Mouse (Mus musculus) CH12.LX (cell line): ENCODE measurements around the gene Fam221a. TPM values are rescaled to one million over a fixed set of nuclear protein-coding genes. Genes with fewer than 3 reads are reported as not detected.

Source experiments
- DNase-seq: peaks from one replicate; pipeline ENCODE4 v3.0.0-alpha.2; 2013; ENCODE audit errors: extremely low read depth
- H3K27ac ChIP-seq: 2 replicates; pipeline ENCODE4 v1.5.1; 2012; ENCODE audit warnings: low read depth, mild to moderate bottlenecking, control low read depth, moderate library complexity; ENCODE audit not compliant: insufficient read depth
- H3K27me3 ChIP-seq: replicated peaks from 2 replicates; pipeline ENCODE3; 2012; ENCODE audit warnings: inconsistent platforms
- H3K36me3 ChIP-seq, 2 experiments: replicated peaks in 1 of 2; 2 replicates each; pipeline versions ENCODE3 to v1.6.1; 2012; ENCODE audit warnings: inconsistent platforms in 1 of 2, low read length in 1 of 2, mild to moderate bottlenecking in 1 of 2, mixed read lengths in 1 of 2, moderate library complexity in 1 of 2; ENCODE audit not compliant: control insufficient read depth in 1 of 2, insufficient read depth in 1 of 2
- H3K4me1 ChIP-seq, 2 experiments: 2 replicates each; pipeline ENCODE4 v1.6.1; 2012; ENCODE audit warnings: inconsistent platforms in 1 of 2, moderate library complexity in 1 of 2; ENCODE audit not compliant: insufficient read depth in 2 of 2, control insufficient read depth in 1 of 2
- H3K4me2 ChIP-seq: 2 replicates; pipeline ENCODE4 v1.6.1; 2012; ENCODE audit warnings: low read depth, mild to moderate bottlenecking, control low read depth; ENCODE audit not compliant: poor library complexity, insufficient read depth, severe bottlenecking
- H3K4me3 ChIP-seq, 3 experiments: fragments of 150-350 bp in 1 of 3; sonication (generic) in 1 of 3; replicated peaks in 1 of 3; 2 replicates each; pipeline versions ENCODE3 to v1.5.1; 2011 to 2012; ENCODE audit warnings: low read depth in 2 of 3, low read length in 2 of 3, mild to moderate bottlenecking in 2 of 3, moderate library complexity in 2 of 3, control low read depth in 1 of 3, improper control_type of control experiment in 1 of 3, inconsistent platforms in 1 of 3, mixed read lengths in 1 of 3; ENCODE audit not compliant: poor library complexity in 1 of 3
- H3K79me2 ChIP-seq: replicated peaks from 2 replicates; pipeline ENCODE4 v1.6.1; 2012; ENCODE audit warnings: mild to moderate bottlenecking, moderate library complexity; ENCODE audit not compliant: control insufficient read depth, poor library complexity, insufficient read depth, severe bottlenecking; ENCODE audit errors: extremely low read depth
- H3K9ac ChIP-seq: 2 replicates; pipeline ENCODE4 v1.6.1; 2012; ENCODE audit warnings: low read depth, mild to moderate bottlenecking, control low read depth, moderate library complexity; ENCODE audit not compliant: insufficient read depth
- H3K9me3 ChIP-seq: replicated peaks from 2 replicates; pipeline ENCODE3; 2012; ENCODE audit warnings: low read length, inconsistent platforms, mixed read lengths
- BHLHE40 ChIP-seq: IDR thresholded peaks from 2 replicates; pipeline ENCODE4 v1.6.1; 2011; ENCODE audit warnings: mild to moderate bottlenecking, low read depth, low read length, improper control_type of control experiment
- CHD1 ChIP-seq: IDR thresholded peaks from 2 replicates; pipeline ENCODE4 v1.6.1; 2012; ENCODE audit warnings: low read depth, low read length, improper control_type of control experiment, inconsistent platforms
- CTCF ChIP-seq, 2 experiments: IDR thresholded peaks in 1 of 2; conservative IDR thresholded peaks in 1 of 2; 2 replicates each; pipeline ENCODE4 v1.5.1; 2011 to 2012; ENCODE audit warnings: low read depth in 2 of 2, low read length in 2 of 2, improper control_type of control experiment in 1 of 2, inconsistent platforms in 1 of 2, mild to moderate bottlenecking in 1 of 2, moderate library complexity in 1 of 2
- ELF1 ChIP-seq: IDR thresholded peaks from 2 replicates; pipeline ENCODE4 v1.6.1; 2014; ENCODE audit warnings: low read depth, mild to moderate bottlenecking, inconsistent platforms, low read length, improper control_type of control experiment
- EP300 ChIP-seq: IDR thresholded peaks from 2 replicates; pipeline ENCODE4 v1.6.1; 2011; ENCODE audit warnings: low read length, improper control_type of control experiment
- ETS1 ChIP-seq: conservative IDR thresholded peaks from 2 replicates; pipeline ENCODE4 v1.6.1; 2012; ENCODE audit warnings: low read depth, mild to moderate bottlenecking, inconsistent platforms, low read length, improper control_type of control experiment, moderate library complexity
- GABPA ChIP-seq: IDR thresholded peaks from 2 replicates; pipeline ENCODE4 v1.6.1; 2012; ENCODE audit warnings: low read depth, low read length, improper control_type of control experiment, inconsistent platforms; ENCODE audit not compliant: insufficient replicate concordance
- IRF4 ChIP-seq: IDR thresholded peaks from 2 replicates; pipeline ENCODE4 v1.6.1; 2014; ENCODE audit warnings: low read depth, mild to moderate bottlenecking, inconsistent platforms, low read length, improper control_type of control experiment
- JUND ChIP-seq: conservative IDR thresholded peaks from 2 replicates; pipeline ENCODE4 v1.6.1; 2011; ENCODE audit warnings: low read depth, low read length, improper control_type of control experiment
- KAT2A ChIP-seq: IDR thresholded peaks from 2 replicates; pipeline ENCODE4 v1.6.1; 2012; ENCODE audit warnings: low read length, improper control_type of control experiment, inconsistent platforms; ENCODE audit not compliant: insufficient replicate concordance
- MAFK ChIP-seq: IDR thresholded peaks from 2 replicates; pipeline ENCODE4 v1.6.1; 2011; ENCODE audit warnings: low read length, improper control_type of control experiment; ENCODE audit not compliant: insufficient replicate concordance
- MAX ChIP-seq: IDR thresholded peaks from 2 replicates; pipeline ENCODE4 v1.6.1; 2011; ENCODE audit warnings: low read length, improper control_type of control experiment
- MEF2A ChIP-seq: IDR thresholded peaks from 2 replicates; pipeline ENCODE4 v1.6.1; 2014; ENCODE audit warnings: low read depth, mild to moderate bottlenecking, inconsistent platforms, low read length, improper control_type of control experiment, borderline replicate concordance
- MYC ChIP-seq: IDR thresholded peaks from 2 replicates; pipeline ENCODE4 v1.6.1; 2011; ENCODE audit warnings: low read depth, mild to moderate bottlenecking, improper control_type of control experiment, low read length
- NELFE ChIP-seq: IDR thresholded peaks from 2 replicates; pipeline ENCODE4 v1.6.1; 2011; ENCODE audit warnings: low read depth, low read length, improper control_type of control experiment
- NRF1 ChIP-seq: IDR thresholded peaks from 2 replicates; pipeline ENCODE4 v1.6.1; 2014; ENCODE audit warnings: low read depth, mild to moderate bottlenecking, inconsistent platforms, low read length, improper control_type of control experiment, moderate library complexity
- PAX5 ChIP-seq: IDR thresholded peaks from 2 replicates; pipeline ENCODE4 v1.6.1; 2012; ENCODE audit warnings: low read length, inconsistent platforms, mixed read lengths
- POLR2A ChIP-seq: IDR thresholded peaks from 2 replicates; pipeline ENCODE4 v1.6.1; 2011; ENCODE audit warnings: low read depth, mild to moderate bottlenecking, improper control_type of control experiment, low read length
- POLR2AphosphoS2 ChIP-seq: IDR thresholded peaks from 2 replicates; pipeline ENCODE4 v1.6.1; 2011; ENCODE audit warnings: low read depth, low read length, improper control_type of control experiment
- RAD21 ChIP-seq: IDR thresholded peaks from 2 replicates; pipeline ENCODE4 v1.6.1; 2011; ENCODE audit warnings: low read depth, mild to moderate bottlenecking, low read length, improper control_type of control experiment, moderate library complexity
- RCOR1 ChIP-seq: conservative IDR thresholded peaks from 2 replicates; pipeline ENCODE4 v1.6.1; 2012; ENCODE audit warnings: low read depth, mild to moderate bottlenecking, inconsistent platforms, low read length, improper control_type of control experiment
- TBP ChIP-seq: conservative IDR thresholded peaks from 2 replicates; pipeline ENCODE4 v1.6.1; 2011; ENCODE audit warnings: low read depth, low read length, improper control_type of control experiment
- UBTF ChIP-seq: IDR thresholded peaks from 2 replicates; pipeline ENCODE4 v1.6.1; 2012; ENCODE audit warnings: low read depth, mild to moderate bottlenecking, inconsistent platforms, low read length, improper control_type of control experiment, moderate library complexity
- USF2 ChIP-seq: conservative IDR thresholded peaks from 2 replicates; pipeline ENCODE4 v1.6.1; 2011; ENCODE audit warnings: low read depth, low read length, improper control_type of control experiment
- ZC3H11A ChIP-seq: IDR thresholded peaks from 2 replicates; pipeline ENCODE4 v1.6.1; 2012; ENCODE audit warnings: low read depth, mild to moderate bottlenecking, inconsistent platforms, low read length, improper control_type of control experiment
- ZKSCAN1 ChIP-seq: IDR thresholded peaks from 2 replicates; pipeline ENCODE4 v1.6.1; 2012; ENCODE audit warnings: low read depth, inconsistent platforms, low read length, improper control_type of control experiment, borderline replicate concordance
- ZMIZ1 ChIP-seq: IDR thresholded peaks from 2 replicates; pipeline ENCODE4 v1.6.1; 2012; ENCODE audit warnings: low read depth, mild to moderate bottlenecking, inconsistent platforms, low read length, improper control_type of control experiment
- ZNF384 ChIP-seq: IDR thresholded peaks from 2 replicates; pipeline ENCODE4 v1.6.1; 2012; ENCODE audit warnings: low read depth, low read length, improper control_type of control experiment, inconsistent platforms
- dilution Hi-C: fragments of 300-500 bp; cut with MboI; formaldehyde crosslinking; loops from 2 replicates; pipeline ENCODE4 v1.14.3; 2020; ENCODE audit warnings: low sequenced_read_pairs; ENCODE audit not compliant: extremely low pct_unique_long_range_greater_than_20kb, extremely low pct_ligation_motif_present
- in situ Hi-C: fragments of 300-500 bp; cut with MboI; formaldehyde crosslinking; loops from 3 replicates; pipeline ENCODE4 v1.14.3; 2019; ENCODE audit warnings: low sequenced_read_pairs, low pct_ligation_motif_present, low pct_unique_long_range_greater_than_20kb, mixed read lengths
- polyA plus RNA-seq: library from polyadenylated mRNA; unstranded; fragments of >175 nt; gene quantifications from 2 replicates; pipeline ENCODE4 v1.2.1, GENCODE M21; 2012; ENCODE audit warnings: low read depth; ENCODE audit not compliant: insufficient read length
- total RNA-seq, 2 experiments: library from RNA; depleted of rRNA; stranded (reverse); fragments of 300-350 nt in 1 of 2; fragments of >200 nt in 1 of 2; gene quantifications; 2 replicates each; pipeline ENCODE4 v1.2.3; 2012 to 2014

Gene Fam221a
- total RNA-seq (2012; rRNA removed) (not detected in 2 replicates), total RNA-seq (2014; rRNA removed) (not detected in 2 replicates), polyA plus RNA-seq (not detected in 2 replicates)

- dilution Hi-C loops: no loop called here
- TF ChIP-seq USF2 (no peak), MAX (0 out of 2 replicates have a peak, but pooled peaks have one; percentile 37), NRF1 (peak; percentile 38)
- H3K27ac ChIP-seq: no peak within 1 kb of the TSS
These were observed at the start of gene Fam221a for GRCm38 (mm10) chr6:49367159-49368054. Gene Fam221a, plus strand, starts transcription at chr6:49367739.

DNA sequence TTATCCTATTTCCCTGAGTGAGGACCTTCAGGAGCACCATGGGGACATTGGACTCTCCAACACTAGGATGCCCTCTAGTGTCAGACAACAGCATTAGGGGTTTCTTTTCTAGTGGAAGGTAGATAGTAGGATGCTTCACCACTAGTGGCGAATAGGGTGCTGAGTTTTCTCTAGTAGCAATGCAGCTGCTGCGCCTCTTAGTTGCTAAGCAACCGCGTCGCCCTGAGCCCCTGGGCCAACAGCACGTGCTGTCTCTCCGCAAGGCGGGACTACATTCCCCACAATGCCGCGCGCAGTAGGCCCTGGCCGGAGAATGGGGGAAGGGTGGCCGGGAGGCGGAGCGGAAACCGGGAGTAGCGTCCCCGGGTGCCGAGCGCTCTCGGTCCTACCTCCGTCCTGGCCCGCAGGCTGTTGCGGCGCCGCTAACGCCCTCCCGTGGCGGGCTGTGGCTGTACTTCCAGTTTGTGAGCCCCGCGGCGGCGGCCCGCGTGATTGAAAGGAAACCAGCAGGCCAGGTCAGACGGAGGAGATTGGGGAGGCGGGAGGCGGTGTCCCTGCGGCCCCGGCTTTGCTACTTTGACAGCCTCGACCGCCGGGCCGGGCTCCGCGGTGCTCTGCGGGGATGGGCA is 48.5 kb upstream of the Fam221a start, which contains the start of gene Ccdc126:
Gene Ccdc126, plus strand, starts transcription at position 309 of the 629 bp plus-strand sequence.
- no peaks in the 10 kb centered on the region for H3K36me3 ChIP-seq
- H3K4me1 ChIP-seq: peaks cover 0 to 17% of the 10 kb centered on the region in 2 experiments; a peak in 2 of 4 replicates
- peak; percentile 99 for DNase-seq
- in situ Hi-C loops: no loop called here
- dilution Hi-C loops: no loop called here
- peaks cover 1% of the 10 kb centered on the region for H3K27me3 ChIP-seq
- no peaks in the 10 kb centered on the region for H3K79me2 ChIP-seq
- peak within 1 kb of the TSS; percentile 75 to 78 (median 78) for H3K4me3 ChIP-seq
- peak within 1 kb of the TSS; percentile 21; the same call in 1 of the 2 replicates for H3K27ac ChIP-seq
- H3K4me2 ChIP-seq: peak within 1 kb of the TSS; percentile 72
- peak within 1 kb of the TSS; percentile 82 for H3K9ac ChIP-seq
- no peaks in the 10 kb centered on the region for H3K9me3 ChIP-seq
- TF ChIP-seq CHD1 (no peak), MEF2A (peak; percentile 88), RAD21 (peak; percentile 73), TBP (no peak), KAT2A (peak; percentile 95; the same call in 1 of the 2 replicates), POLR2AphosphoS2 (no peak), PAX5 (no peak), ZNF384 (peak; percentile 39; the same call in 1 of the 2 replicates), NRF1 (peak; percentile 63; the same call in 1 of the 2 replicates), CTCF (conservative IDR thresholded peaks at IDR 0.05 in 1 of 2, IDR thresholded peaks at IDR 0.05 in 1 of 2; ENCODE audit: low read depth in 2 of 2, low read length in 2 of 2) (peak; percentile 55 to 90), UBTF (peak; percentile 72), ZC3H11A (peak; percentile 5; the same call in 1 of the 2 replicates), RCOR1 (no peak), USF2 (peak; percentile 61; the same call in 1 of the 2 replicates), ELF1 (peak; percentile 88), GABPA (peak; percentile 79; the same call in 1 of the 2 replicates), MAX (peak; percentile 98), ZKSCAN1 (peak; percentile 6; the same call in 1 of the 2 replicates), NELFE (peak; percentile 81), POLR2A (peak; percentile 61; the same call in 1 of the 2 replicates), BHLHE40 (peak; percentile 100), IRF4 (peak; percentile 97), ZMIZ1 (0 out of 2 replicates have a peak, but pooled peaks have one; percentile 65), EP300 (no peak), JUND (no peak), MAFK (no peak), ETS1 (peak; percentile 68), MYC (peak; percentile 98)

More at GRCm38 (mm10) chr6:49367159-49368054, at the start of gene Fam221a:
- DNase-seq: peak; percentile 29
- H3K4me1 ChIP-seq: no peaks in the 10 kb centered on the region
- H3K9me3 ChIP-seq: no peaks in the 10 kb centered on the region
- H3K4me3 ChIP-seq: peak within 1 kb of the TSS in 1 of 3 experiments; percentile 9
- no peaks in the 10 kb centered on the region for H3K79me2 ChIP-seq
- H3K4me2 ChIP-seq: peak within 1 kb of the TSS; percentile 47
- in situ Hi-C loops: no loop called here
- H3K27me3 ChIP-seq: no peaks in the 10 kb centered on the region
- H3K9ac ChIP-seq: no peak within 1 kb of the TSS
- H3K36me3 ChIP-seq: no peaks in the 10 kb centered on the region
